Mouse (Mus musculus): Measurements from ENCODE around the gene 4933405L10Rik. TPM values are rescaled to one million over a fixed set of nuclear protein-coding genes. Genes with fewer than 3 reads are reported as not detected.

The 4933405L10Rik gene
- polyA plus RNA-seq, 1 experiment from 2014 or later = not detected

DNA sequence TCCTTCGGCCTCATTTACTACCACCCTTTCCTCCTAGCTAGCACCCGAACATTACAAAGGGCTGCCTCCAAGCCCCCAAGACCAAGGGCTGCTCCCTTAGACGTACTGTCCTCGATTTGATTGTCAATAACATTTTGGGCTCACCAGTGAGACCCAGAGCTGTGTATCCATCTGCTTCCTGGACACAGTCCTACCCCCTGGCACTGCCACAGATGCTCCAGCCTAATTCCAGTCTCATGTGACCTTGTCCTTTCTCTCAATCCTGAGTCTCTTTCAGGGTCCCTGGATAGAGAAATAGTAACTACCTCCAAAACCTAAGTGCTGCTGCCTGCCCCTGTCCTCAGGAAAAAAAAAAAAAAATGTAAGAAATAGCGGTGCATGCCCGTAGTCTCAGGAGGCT, 2.5 kb upstream of the 4933405L10Rik start:
- H3K27ac ChIP-seq = no peak overlapping the region
- H3K9me3 ChIP-seq = no peaks in the 10 kb centered on the region
- WGBS = 86% methylated on average over 6 of the region's 6 CpGs
- no peaks in the 10 kb centered on the region for H3K27me3 ChIP-seq (ENCODE audit: insufficient read depth, poor library complexity, severe bottlenecking)
- peaks cover 22% of the 10 kb centered on the region for H3K36me3 ChIP-seq
- peaks cover 39% of the 10 kb centered on the region for H3K4me1 ChIP-seq
- H3K4me3 ChIP-seq = no peak overlapping the region
- no peak for DNase-seq (ENCODE audit: low spot score)

GRCm38 (mm10) chr8:105706426-105706825, 1.0 kb upstream of the 4933405L10Rik start:
- 86% methylated on average over 12 of the region's 12 CpGs for WGBS

GRCm38 (mm10) chr8:105708675-105709074, 1.2 kb downstream of the 4933405L10Rik start:
- Histone ChIP-seq H3K36me3 (peaks cover 10% of the 10 kb centered on the region), H3K4me1 (peaks cover 20% of the 10 kb centered on the region), H3K4me3 (no peak overlapping the region), H3K27me3 (ENCODE audit: insufficient read depth, poor library complexity, severe bottlenecking) (no peaks in the 10 kb centered on the region), H3K27ac (no peak overlapping the region), H3K9me3 (no peaks in the 10 kb centered on the region)
- no peak for DNase-seq (ENCODE audit: low spot score)
- 87% methylated on average over 8 of the region's 8 CpGs for WGBS

More at GRCm38 (mm10) chr8:105706426-105706825, 1.0 kb upstream of the 4933405L10Rik start:
- Histone ChIP-seq H3K27ac (no peak overlapping the region), H3K4me3 (peak overlapping the region; percentile 79), H3K36me3 (peaks cover 22% of the 10 kb centered on the region), H3K9me3 (no peaks in the 10 kb centered on the region), H3K27me3 (ENCODE audit: insufficient read depth, poor library complexity, severe bottlenecking) (no peaks in the 10 kb centered on the region), H3K4me1 (peaks cover 34% of the 10 kb centered on the region)
- no peak for DNase-seq (ENCODE audit: low spot score)

GRCm38 (mm10) chr8:105709317-105709716, 1.9 kb downstream of the 4933405L10Rik start:
- H3K36me3 ChIP-seq = peaks cover 3% of the 10 kb centered on the region
- no peaks in the 10 kb centered on the region for H3K9me3 ChIP-seq
- H3K27ac ChIP-seq = no peak overlapping the region
- H3K4me3 ChIP-seq = no peak overlapping the region
- WGBS = 74% methylated on average over 14 of the region's 14 CpGs
- no peak for DNase-seq (ENCODE audit: low spot score)
- H3K27me3 ChIP-seq (ENCODE audit: insufficient read depth, poor library complexity, severe bottlenecking) = no peaks in the 10 kb centered on the region
- peaks cover 20% of the 10 kb centered on the region for H3K4me1 ChIP-seq

DNA sequence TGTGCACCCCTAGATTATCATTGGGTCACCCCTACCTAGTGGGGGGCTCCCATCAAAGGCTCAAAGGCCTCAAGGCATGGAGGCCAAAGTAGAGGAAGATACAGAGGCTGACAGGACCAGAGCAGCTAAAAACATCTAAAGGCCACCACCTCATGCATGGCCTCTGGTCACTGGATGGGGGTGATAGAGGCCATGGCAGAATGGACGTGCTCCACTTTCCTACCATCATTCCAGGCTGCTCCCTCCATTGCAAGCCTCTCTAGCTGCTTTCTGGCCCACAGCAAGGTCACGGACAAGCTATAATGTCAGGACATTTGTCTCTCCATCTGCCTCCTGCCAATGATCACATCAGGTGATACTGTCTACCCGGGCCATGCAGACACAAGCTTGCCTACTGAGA, 4.8 kb downstream of the 4933405L10Rik start:
- Histone ChIP-seq H3K27ac (no peak overlapping the region), H3K4me1 (peaks cover 8% of the 10 kb centered on the region), H3K36me3 (peaks cover 18% of the 10 kb centered on the region), H3K9me3 (no peaks in the 10 kb centered on the region), H3K4me3 (no peak overlapping the region), H3K27me3 (ENCODE audit: insufficient read depth, poor library complexity, severe bottlenecking) (no peaks in the 10 kb centered on the region)
- 78% methylated on average over 3 of the region's 3 CpGs for WGBS
- no peak for DNase-seq (ENCODE audit: low spot score)

GRCm38 (mm10) chr8:105714139-105714538, 6.7 kb downstream of the 4933405L10Rik start:
- Histone ChIP-seq H3K27ac (no peak overlapping the region), H3K9me3 (no peaks in the 10 kb centered on the region), H3K36me3 (peaks cover 19% of the 10 kb centered on the region), H3K27me3 (ENCODE audit: insufficient read depth, poor library complexity, severe bottlenecking) (no peaks in the 10 kb centered on the region), H3K4me3 (no peak overlapping the region), H3K4me1 (no peaks in the 10 kb centered on the region)
- 6% methylated on average over 3 of the region's 3 CpGs for WGBS
- peak; percentile 93 for DNase-seq (ENCODE audit: low spot score)

- no peaks in the 10 kb centered on the region for H3K9me3 ChIP-seq
- DNase-seq (ENCODE audit: low spot score) = no peak
- H3K4me3 ChIP-seq = no peak overlapping the region
- H3K27me3 ChIP-seq (ENCODE audit: insufficient read depth, poor library complexity, severe bottlenecking) = no peaks in the 10 kb centered on the region
- H3K36me3 ChIP-seq = peaks cover 19% of the 10 kb centered on the region
- 83% methylated on average over 6 of the region's 6 CpGs for WGBS
- H3K27ac ChIP-seq = 0 out of 2 replicates have a peak overlapping the region, but pooled peaks have one; percentile 2
- no peaks in the 10 kb centered on the region for H3K4me1 ChIP-seq
Observed at GRCm38 (mm10) chr8:105715042-105715441, 7.6 kb downstream of the 4933405L10Rik start.

DNA sequence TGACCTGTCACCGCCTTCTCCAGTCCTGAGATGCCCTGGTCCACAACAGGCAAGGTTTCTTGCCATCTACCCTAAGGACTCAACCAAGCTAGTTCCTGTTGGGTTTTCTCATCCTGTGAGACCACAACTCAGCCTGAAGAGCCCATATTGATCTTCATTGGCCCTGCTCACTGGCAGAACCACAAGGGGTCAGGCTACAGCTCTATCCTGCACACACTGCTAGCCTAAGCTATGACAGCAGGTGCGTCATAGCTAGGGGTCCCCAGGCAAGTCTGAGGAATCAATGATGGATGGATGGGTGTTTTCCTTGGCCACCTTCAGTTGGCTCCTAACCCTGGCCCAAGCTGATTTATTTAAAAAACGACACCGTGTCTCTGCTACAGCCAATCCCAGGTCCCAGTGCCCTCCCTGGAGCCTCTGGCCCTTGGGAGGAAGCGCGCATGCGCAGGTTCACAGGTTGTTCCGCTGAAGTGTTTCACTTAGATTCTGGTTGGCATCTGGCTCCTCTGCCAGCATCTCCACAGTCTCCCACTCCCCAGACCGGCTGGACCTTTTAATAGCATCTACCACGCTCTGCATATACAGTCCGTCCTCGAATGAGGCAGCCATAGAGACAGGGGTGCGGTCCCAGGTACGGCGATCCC, 9.0 kb downstream of the 4933405L10Rik start:
- Histone ChIP-seq H3K36me3 (peaks cover 19% of the 10 kb centered on the region), H3K4me3 (no peak overlapping the region), H3K27ac (no peak overlapping the region), H3K9me3 (no peaks in the 10 kb centered on the region), H3K27me3 (ENCODE audit: insufficient read depth, poor library complexity, severe bottlenecking) (no peaks in the 10 kb centered on the region), H3K4me1 (no peaks in the 10 kb centered on the region)
- WGBS = 85% methylated on average over 15 of the region's 15 CpGs
- DNase-seq (ENCODE audit: low spot score) = no peak

GRCm38 (mm10) chr8:105719637-105720036, 12.2 kb downstream of the 4933405L10Rik start:
- 83% methylated on average over 4 of the region's 4 CpGs for WGBS
- no peak overlapping the region for H3K27ac ChIP-seq
- DNase-seq (ENCODE audit: low spot score) = no peak
- no peaks in the 10 kb centered on the region for H3K27me3 ChIP-seq (ENCODE audit: insufficient read depth, poor library complexity, severe bottlenecking)
- H3K4me1 ChIP-seq = no peaks in the 10 kb centered on the region
- peaks cover 34% of the 10 kb centered on the region for H3K36me3 ChIP-seq
- no peaks in the 10 kb centered on the region for H3K9me3 ChIP-seq
- no peak overlapping the region for H3K4me3 ChIP-seq

GRCm38 (mm10) chr8:105722861-105723260, 15.4 kb downstream of the 4933405L10Rik start:
- WGBS = 87% methylated on average over 9 of the region's 9 CpGs
- Histone ChIP-seq H3K27me3 (ENCODE audit: insufficient read depth, poor library complexity, severe bottlenecking) (no peaks in the 10 kb centered on the region), H3K4me1 (peaks cover 4% of the 10 kb centered on the region; the same call in 1 of the 2 replicates), H3K36me3 (peaks cover 33% of the 10 kb centered on the region), H3K27ac (no peak overlapping the region), H3K9me3 (no peaks in the 10 kb centered on the region), H3K4me3 (no peak overlapping the region)
- no peak for DNase-seq (ENCODE audit: low spot score)

- no peaks in the 10 kb centered on the region for H3K27me3 ChIP-seq (ENCODE audit: insufficient read depth, poor library complexity, severe bottlenecking)
- H3K27ac ChIP-seq = no peak overlapping the region
- H3K4me3 ChIP-seq = no peak overlapping the region
- H3K9me3 ChIP-seq = no peaks in the 10 kb centered on the region
- H3K4me1 ChIP-seq = peaks cover 6% of the 10 kb centered on the region; the same call in 1 of the 2 replicates
- peaks cover 36% of the 10 kb centered on the region for H3K36me3 ChIP-seq
- 73% methylated on average over 5 of the region's 5 CpGs for WGBS
- DNase-seq (ENCODE audit: low spot score) = no peak
Observed at GRCm38 (mm10) chr8:105725726-105726125, 18.3 kb downstream of the 4933405L10Rik start.

DNA sequence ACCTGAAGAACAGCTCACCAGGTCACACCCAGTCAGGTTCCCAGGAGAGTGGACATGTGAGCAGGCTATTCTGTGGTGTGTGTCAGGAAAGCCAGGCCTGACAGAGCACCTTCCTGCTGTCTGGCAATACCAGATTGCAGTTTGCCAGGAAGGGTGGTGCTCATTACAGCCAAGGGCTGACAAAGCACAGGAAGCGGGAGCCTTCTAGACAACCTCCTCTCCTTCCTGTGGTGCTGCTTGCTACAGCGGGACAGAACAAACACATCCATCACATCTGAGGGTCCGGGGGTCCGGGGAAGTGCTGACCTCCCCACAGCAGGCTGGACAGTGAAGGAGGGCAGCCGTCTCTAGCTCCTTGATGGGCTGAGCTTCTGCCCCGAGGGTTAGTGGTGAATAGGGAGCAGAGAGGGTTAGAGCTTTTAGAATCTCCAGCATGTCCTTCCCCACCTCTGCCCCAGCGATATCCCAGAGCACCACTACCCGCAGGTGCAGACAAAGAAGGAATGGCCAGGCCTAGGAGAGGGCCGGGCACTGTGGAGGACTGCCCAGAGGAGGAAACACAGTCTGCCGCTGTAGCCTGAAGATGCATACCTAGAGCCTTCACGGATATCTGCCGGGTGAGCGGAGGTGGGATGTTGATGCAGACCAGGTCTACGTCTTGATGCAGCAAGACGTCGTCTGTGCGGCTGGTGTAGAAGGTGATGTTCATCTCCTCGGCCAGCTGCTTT, 20.1 kb downstream of the 4933405L10Rik start:
- Histone ChIP-seq H3K9me3 (no peaks in the 10 kb centered on the region), H3K36me3 (peaks cover 36% of the 10 kb centered on the region), H3K27ac (peak overlapping the region; percentile 74), H3K4me1 (peaks cover 6% of the 10 kb centered on the region; the same call in 1 of the 2 replicates), H3K4me3 (no peak overlapping the region), H3K27me3 (ENCODE audit: insufficient read depth, poor library complexity, severe bottlenecking) (no peaks in the 10 kb centered on the region)
- WGBS = 66% methylated on average over 18 of the region's 18 CpGs
- no peak for DNase-seq (ENCODE audit: low spot score)

DNA sequence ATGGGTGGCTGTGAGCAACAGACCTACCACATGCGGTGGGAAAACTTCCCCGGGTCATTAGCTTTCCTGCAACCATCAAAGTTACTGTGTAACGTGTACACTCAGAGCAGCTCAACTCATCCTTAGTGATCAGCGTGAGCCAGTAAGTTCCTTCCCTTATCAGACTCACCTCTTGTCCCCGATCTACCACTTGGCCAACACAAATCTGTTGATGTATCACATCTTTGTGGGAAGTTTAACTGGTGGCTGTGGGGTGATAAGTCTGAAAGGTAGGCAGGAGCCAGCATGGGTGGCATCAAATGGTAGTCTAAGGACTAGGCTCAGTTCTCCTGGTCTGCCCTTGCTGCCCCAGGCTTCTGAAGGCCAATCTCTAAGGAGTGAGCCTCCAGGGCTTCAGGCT, 24.7 kb downstream of the 4933405L10Rik start:
- WGBS = 91% methylated on average over 5 of the region's 5 CpGs

More for the DNA sequence above, 24.7 kb downstream of the 4933405L10Rik start:
- Histone ChIP-seq H3K9me3 (no peaks in the 10 kb centered on the region), H3K4me3 (no peak overlapping the region), H3K36me3 (peaks cover 9% of the 10 kb centered on the region), H3K27me3 (ENCODE audit: insufficient read depth, poor library complexity, severe bottlenecking) (no peaks in the 10 kb centered on the region), H3K4me1 (peaks cover 6% of the 10 kb centered on the region; the same call in 1 of the 2 replicates), H3K27ac (no peak overlapping the region)
- no peak for DNase-seq (ENCODE audit: low spot score)
